Mouse (Mus musculus): ENCODE results near the gene Lbh.

GRCm38 (mm10) chr17:72935921-72936320, 17.8 kb downstream of the Lbh start:
- TF ChIP-seq CTCF (IDR thresholded peaks at IDR 0.05; ENCODE audit: borderline replicate concordance, insufficient read depth, low read depth, low read length), result no peak
- no peak for TF ChIP-seq POLR2A (IDR thresholded peaks at IDR 0.05; ENCODE audit: borderline replicate concordance, insufficient read depth, low read length)

Measured in cerebellum, adult 2 months (tissue).